Mouse (Mus musculus) limb, embryonic 13.5 days (tissue): ENCODE measurements around the gene Mmp14. TPM values are rescaled to one million over a fixed set of nuclear protein-coding genes. Genes with fewer than 3 reads are reported as not detected.

Experiments used
- ATAC-seq: fragments of 200-750 bp; cut with Nextera tagmentation; 2 replicates; pipeline ENCODE4 v1.8.0; 2017; ENCODE audit warnings: low read depth, moderate number of reproducible peaks, moderate TSS enrichment; ENCODE audit not compliant: low FRiP score
- H3K27ac ChIP-seq: fragments of 300-500 bp; sonication (generic); 2 replicates; pipeline ENCODE4 v1.5.1; 2015; ENCODE audit warnings: inconsistent platforms, mild to moderate bottlenecking, moderate library complexity
- H3K27me3 ChIP-seq: fragments of 300-500 bp; sonication (generic); 2 replicates; pipeline ENCODE4 v1.6.1; 2015; ENCODE audit warnings: mild to moderate bottlenecking, inconsistent platforms
- H3K36me3 ChIP-seq: fragments of 300-500 bp; sonication (generic); 2 replicates; pipeline ENCODE4 v1.6.1; 2015; ENCODE audit warnings: inconsistent platforms, mild to moderate bottlenecking, moderate library complexity
- H3K4me1 ChIP-seq: fragments of 300-500 bp; sonication (generic); 2 replicates; pipeline ENCODE4 v1.6.1; 2015; ENCODE audit warnings: inconsistent platforms
- H3K4me2 ChIP-seq: fragments of 300-500 bp; sonication (generic); replicated peaks from 2 replicates; pipeline ENCODE4 v1.6.1; 2015; ENCODE audit warnings: inconsistent platforms, mild to moderate bottlenecking, moderate library complexity
- H3K4me3 ChIP-seq: fragments of 300-500 bp; sonication (generic); 2 replicates; pipeline ENCODE4 v1.5.1; 2015; ENCODE audit warnings: moderate library complexity, mild to moderate bottlenecking, inconsistent platforms
- H3K9ac ChIP-seq: fragments of 300-500 bp; sonication (generic); 2 replicates; pipeline ENCODE4 v1.6.1; 2015; ENCODE audit warnings: mild to moderate bottlenecking, inconsistent platforms
- H3K9me3 ChIP-seq: fragments of 300-500 bp; sonication (generic); 2 replicates; pipeline ENCODE4 v1.6.1; 2016; ENCODE audit warnings: inconsistent platforms
- WGBS: fragments of 180-500 bp; shearing (Covaris S2); methylation state at CpG from one replicate; pipeline ENCODE4 v1.1.7; 2015; 5-methylcytosine and 5-hydroxymethylcytosine counted together
- polyA plus RNA-seq: library from polyadenylated mRNA; unstranded; fragments of >200 nt; fragmentation: Nextera tagmentation; extraction: Ambion mirVana; gene quantifications from 2 replicates; pipeline ENCODE4 v1.2.1, GENCODE M21; 2015

The Mmp14 gene
- polyA plus RNA-seq, result 198 and 204 TPM in 2 replicates

DNA sequence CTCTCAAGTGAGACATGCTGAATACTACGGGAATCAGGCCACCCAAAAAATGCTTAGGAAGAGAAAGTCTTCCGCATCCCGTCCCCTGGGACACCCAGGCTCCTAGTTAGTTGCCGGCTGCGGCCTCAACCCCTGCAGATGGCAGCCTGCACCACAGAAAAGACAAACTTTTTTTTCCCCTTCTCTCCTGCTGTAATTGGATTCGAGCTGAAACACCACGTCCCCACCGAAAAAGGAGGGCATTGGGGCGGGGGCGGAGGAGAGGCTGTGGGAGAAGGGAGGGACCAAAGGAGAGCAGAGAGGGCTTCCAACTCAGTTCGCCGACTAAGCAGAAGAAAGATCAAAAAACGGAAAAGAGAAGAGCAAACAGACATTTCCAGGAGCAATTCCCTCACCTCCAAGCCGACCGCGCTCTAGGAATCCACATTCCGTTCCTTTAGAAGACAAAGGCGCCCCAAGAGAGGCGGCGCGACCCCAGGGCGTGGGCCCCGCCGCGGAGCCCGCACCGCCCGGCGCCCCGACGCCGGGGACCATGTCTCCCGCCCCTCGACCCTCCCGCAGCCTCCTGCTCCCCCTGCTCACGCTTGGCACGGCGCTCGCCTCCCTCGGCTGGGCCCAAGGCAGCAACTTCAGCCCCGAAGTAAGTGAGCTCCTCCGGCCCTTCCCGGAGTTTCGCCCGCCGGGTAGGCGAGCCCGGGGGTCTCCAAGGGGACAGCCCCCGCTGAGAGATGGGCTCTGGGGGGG is at the start of gene Mmp14:
Gene Mmp14, plus strand, starts transcription at position 279 of the 744 bp plus-strand sequence.
- H3K9ac ChIP-seq, result peak within 1 kb of the TSS; percentile 99
- peaks cover 27% of the 10 kb centered on the region for H3K36me3 ChIP-seq
- no peaks in the 10 kb centered on the region for H3K9me3 ChIP-seq
- H3K4me3 ChIP-seq, result peak within 1 kb of the TSS; percentile 95
- WGBS, result under 1% methylated on average over 45 of the region's 49 CpGs
- H3K27me3 ChIP-seq, result no peaks in the 10 kb centered on the region
- peaks cover 56% of the 10 kb centered on the region for H3K4me1 ChIP-seq
- ATAC-seq, result peak; percentile 79
- peak within 1 kb of the TSS; percentile 98 for H3K27ac ChIP-seq
- H3K4me2 ChIP-seq, result peak within 1 kb of the TSS; percentile 96

DNA sequence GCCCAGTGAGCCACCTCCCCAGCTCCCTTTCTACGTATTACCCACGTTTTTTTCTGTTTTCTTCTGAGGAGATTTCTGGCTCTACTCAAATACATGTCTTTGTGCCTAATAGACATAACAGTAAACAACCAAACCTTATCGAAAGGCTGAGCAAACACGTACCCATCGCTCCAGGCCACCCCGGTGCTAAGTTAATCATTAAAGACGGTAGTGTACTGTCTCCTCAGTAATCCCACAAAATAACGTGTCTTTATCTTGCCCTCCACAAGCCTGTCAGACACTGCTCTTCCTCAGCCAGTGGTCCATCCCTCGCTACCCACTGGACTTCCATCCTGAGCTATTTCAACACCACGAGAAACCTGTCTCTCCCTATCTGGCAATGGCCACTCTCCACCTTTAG is 49.6 kb upstream of the Mmp14 start:
- H3K27me3 ChIP-seq, result no peaks in the 10 kb centered on the region
- no peak overlapping the region for H3K4me3 ChIP-seq
- no peak overlapping the region for H3K27ac ChIP-seq
- H3K36me3 ChIP-seq, result no peaks in the 10 kb centered on the region
- no peak overlapping the region for H3K4me2 ChIP-seq
- no peak for ATAC-seq
- H3K4me1 ChIP-seq, result peaks cover 6% of the 10 kb centered on the region; the same call in 1 of the 2 replicates
- H3K9ac ChIP-seq, result no peak overlapping the region
- 80% methylated on average over 10 of the region's 10 CpGs for WGBS
- no peaks in the 10 kb centered on the region for H3K9me3 ChIP-seq

DNA sequence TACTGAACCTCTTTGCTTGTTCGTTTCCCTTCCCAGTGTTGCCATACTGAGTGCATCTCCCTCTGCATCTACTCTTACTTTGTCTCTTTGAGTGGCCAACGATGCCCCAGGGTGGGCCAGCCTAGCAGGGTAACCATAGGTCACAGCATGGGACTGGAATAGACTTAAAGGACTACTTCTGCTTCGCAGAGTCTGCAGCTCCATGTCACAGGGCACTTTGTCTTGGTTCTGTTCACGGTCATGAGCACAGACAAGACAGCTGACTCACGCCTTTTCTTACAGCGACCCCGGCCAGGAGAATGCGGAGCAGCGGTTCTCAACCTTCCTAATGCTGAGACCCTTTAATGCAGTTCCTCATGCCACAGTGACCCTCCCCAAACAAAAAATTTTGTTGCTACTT is 48.8 kb upstream of the Mmp14 start:
- Histone ChIP-seq H3K9ac (no peak overlapping the region), H3K9me3 (no peaks in the 10 kb centered on the region), H3K4me2 (no peak overlapping the region), H3K36me3 (no peaks in the 10 kb centered on the region), H3K4me3 (no peak overlapping the region), H3K27me3 (no peaks in the 10 kb centered on the region), H3K4me1 (peaks cover 6% of the 10 kb centered on the region; the same call in 1 of the 2 replicates), H3K27ac (no peak overlapping the region)
- ATAC-seq, result no peak
- 84% methylated on average over 9 of the region's 9 CpGs for WGBS

DNA sequence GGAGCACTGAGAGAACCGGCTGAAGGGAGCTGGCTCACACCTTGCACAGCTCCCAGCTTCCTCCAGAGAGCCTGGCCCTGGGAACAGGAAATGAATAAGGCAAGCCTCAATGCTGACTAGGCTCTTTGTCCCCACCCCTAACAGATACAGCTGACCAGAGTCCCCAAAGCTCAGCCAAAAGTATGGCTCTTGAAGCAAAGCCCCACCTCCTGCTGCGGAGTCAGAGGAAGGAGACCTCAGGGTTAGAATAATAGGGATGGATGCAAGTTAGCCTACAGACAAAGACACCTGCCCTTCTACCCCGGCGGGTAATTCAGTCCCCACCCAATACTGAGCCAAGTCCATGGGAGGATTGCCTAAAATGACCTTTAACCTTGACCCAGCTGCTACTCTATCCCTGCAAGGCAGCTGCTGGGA is 48.0 kb upstream of the Mmp14 start:
- no peak overlapping the region for H3K4me3 ChIP-seq
- no peaks in the 10 kb centered on the region for H3K36me3 ChIP-seq
- no peak overlapping the region for H3K9ac ChIP-seq
- no peak overlapping the region for H3K4me2 ChIP-seq
- H3K27me3 ChIP-seq, result no peaks in the 10 kb centered on the region
- H3K27ac ChIP-seq, result no peak overlapping the region
- H3K4me1 ChIP-seq, result peaks cover 6% of the 10 kb centered on the region; the same call in 1 of the 2 replicates
- H3K9me3 ChIP-seq, result no peaks in the 10 kb centered on the region
- ATAC-seq, result no peak
- WGBS, result 58% methylated on average over 4 of the region's 4 CpGs

DNA sequence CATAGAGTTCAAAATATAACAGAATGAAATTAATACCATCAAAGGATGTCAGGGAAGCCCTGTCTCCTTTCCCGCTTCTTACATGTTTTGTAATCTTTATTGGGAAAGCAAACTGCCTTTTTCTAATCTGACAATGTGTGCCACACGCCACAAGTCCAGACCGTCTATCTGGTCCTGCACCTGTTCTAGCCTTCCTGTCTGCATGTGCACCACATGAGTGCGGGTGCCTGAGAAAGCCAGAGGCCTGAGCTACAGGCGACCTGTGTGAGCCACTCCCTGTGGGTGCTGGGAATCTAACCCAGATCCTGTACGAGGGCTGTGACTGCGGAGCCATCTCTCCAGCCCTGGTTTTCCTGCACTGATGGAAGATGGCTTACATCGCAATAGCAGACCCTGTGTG is 47.0 kb upstream of the Mmp14 start:
- Histone ChIP-seq H3K27me3 (no peaks in the 10 kb centered on the region), H3K4me3 (no peak overlapping the region), H3K4me1 (peaks cover 6% of the 10 kb centered on the region; the same call in 1 of the 2 replicates), H3K9me3 (no peaks in the 10 kb centered on the region), H3K4me2 (no peak overlapping the region), H3K9ac (no peak overlapping the region), H3K36me3 (no peaks in the 10 kb centered on the region), H3K27ac (no peak overlapping the region)
- WGBS, result 89% methylated on average over 8 of the region's 8 CpGs
- no peak for ATAC-seq

DNA sequence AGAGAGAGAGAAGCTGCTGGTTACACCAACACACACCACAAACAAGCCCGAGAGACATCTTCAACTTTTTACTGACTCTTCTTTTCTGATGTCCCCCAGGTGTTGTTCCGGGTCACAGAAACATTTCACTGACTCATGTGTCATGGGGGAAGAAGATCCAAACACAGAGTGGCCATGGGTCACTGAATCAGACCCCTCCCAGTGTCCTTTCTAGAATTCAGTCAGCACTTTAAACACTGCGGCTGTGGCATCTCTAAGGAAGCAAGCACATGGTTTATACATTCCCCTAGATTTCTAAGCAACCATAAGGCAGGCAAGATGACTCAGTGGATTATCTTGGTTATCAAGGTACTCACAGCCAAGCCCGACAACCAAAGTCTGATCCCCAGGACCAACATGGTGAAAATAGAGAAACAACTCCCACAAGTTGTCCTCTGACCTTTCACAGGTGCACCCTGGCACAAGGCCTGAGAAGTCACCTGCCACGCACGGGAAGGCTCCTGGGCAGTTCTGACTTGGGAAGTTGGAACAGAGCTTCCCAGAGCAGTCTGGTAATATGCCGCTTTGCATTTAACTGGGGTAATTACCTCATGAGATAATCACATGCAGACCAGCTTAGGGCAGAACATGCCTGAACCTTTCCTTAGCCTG is 45.3 kb upstream of the Mmp14 start:
- Histone ChIP-seq H3K9ac (no peak overlapping the region), H3K27ac (no peak overlapping the region), H3K36me3 (no peaks in the 10 kb centered on the region), H3K4me2 (no peak overlapping the region), H3K4me3 (no peak overlapping the region), H3K27me3 (no peaks in the 10 kb centered on the region), H3K9me3 (no peaks in the 10 kb centered on the region), H3K4me1 (peaks cover 6% of the 10 kb centered on the region; the same call in 1 of the 2 replicates)
- WGBS, result 76% methylated on average over 7 of the region's 7 CpGs
- no peak for ATAC-seq

GRCm38 (mm10) chr14:54387546-54387945 is 43.9 kb upstream of the Mmp14 start:
- Histone ChIP-seq H3K4me3 (no peak overlapping the region), H3K36me3 (no peaks in the 10 kb centered on the region), H3K9ac (no peak overlapping the region), H3K4me2 (no peak overlapping the region), H3K4me1 (peaks cover 6% of the 10 kb centered on the region; the same call in 1 of the 2 replicates), H3K9me3 (no peaks in the 10 kb centered on the region), H3K27me3 (no peaks in the 10 kb centered on the region), H3K27ac (no peak overlapping the region)
- WGBS, result 76% methylated on average over 6 of the region's 6 CpGs
- ATAC-seq, result no peak

GRCm38 (mm10) chr14:54390843-54391242 is 40.6 kb upstream of the Mmp14 start:
- 45% methylated on average over 6 of the region's 6 CpGs for WGBS
- no peak overlapping the region for H3K4me2 ChIP-seq

DNA sequence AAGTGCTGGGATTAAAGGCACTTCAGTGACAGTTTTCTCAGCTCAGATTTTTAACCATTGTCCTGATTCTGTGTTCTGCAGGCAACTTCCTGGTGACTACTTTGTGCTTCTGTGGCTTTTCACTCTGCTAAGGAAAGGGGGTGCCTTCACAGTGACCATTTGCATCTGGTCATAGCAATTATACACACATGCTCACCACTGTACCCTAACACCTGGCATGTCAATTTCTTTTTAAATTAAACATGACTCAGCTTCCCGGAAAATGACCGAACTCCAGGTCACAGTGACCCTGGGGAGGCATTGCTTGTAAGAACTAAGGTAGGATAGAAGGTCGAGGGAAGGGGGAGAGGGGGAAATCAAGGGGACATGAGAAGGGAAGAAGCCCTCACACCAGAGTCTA is 37.6 kb upstream of the Mmp14 start:
- WGBS, result 66% methylated on average over 3 of the region's 3 CpGs

More at GRCm38 (mm10) chr14:54390843-54391242, 40.6 kb upstream of the Mmp14 start:
- no peak overlapping the region for H3K9ac ChIP-seq
- H3K27me3 ChIP-seq, result no peaks in the 10 kb centered on the region
- no peak for ATAC-seq
- no peak overlapping the region for H3K4me3 ChIP-seq
- no peak overlapping the region for H3K27ac ChIP-seq
- H3K36me3 ChIP-seq, result no peaks in the 10 kb centered on the region
- H3K9me3 ChIP-seq, result no peaks in the 10 kb centered on the region
- no peaks in the 10 kb centered on the region for H3K4me1 ChIP-seq

DNA sequence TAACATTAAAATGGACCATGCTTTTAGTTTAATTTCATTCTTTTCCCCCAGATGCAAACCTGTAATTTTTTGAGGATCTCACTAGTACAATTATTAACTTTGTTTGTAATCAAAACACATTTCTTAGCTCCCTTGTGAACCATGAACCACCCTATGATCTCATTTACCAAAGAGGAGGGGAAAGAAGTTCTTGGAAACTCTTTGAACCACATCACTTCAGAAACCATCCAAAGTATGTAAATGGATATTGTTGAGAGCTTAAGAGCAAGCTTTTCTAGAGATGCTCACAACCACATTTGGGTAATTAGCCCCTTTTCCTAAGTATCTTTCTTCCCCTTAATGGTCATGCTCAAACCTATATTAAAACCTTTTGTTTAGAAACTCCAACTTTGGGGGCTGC is 37.1 kb upstream of the Mmp14 start:
- no peak for ATAC-seq
- Histone ChIP-seq H3K9me3 (no peaks in the 10 kb centered on the region), H3K4me2 (no peak overlapping the region), H3K4me3 (no peak overlapping the region), H3K9ac (no peak overlapping the region), H3K36me3 (no peaks in the 10 kb centered on the region), H3K27ac (no peak overlapping the region), H3K27me3 (no peaks in the 10 kb centered on the region), H3K4me1 (no peaks in the 10 kb centered on the region)

More for the DNA sequence above, 37.6 kb upstream of the Mmp14 start:
- Histone ChIP-seq H3K4me3 (no peak overlapping the region), H3K4me1 (no peaks in the 10 kb centered on the region), H3K9ac (no peak overlapping the region), H3K27me3 (no peaks in the 10 kb centered on the region), H3K36me3 (no peaks in the 10 kb centered on the region), H3K9me3 (no peaks in the 10 kb centered on the region), H3K27ac (no peak overlapping the region), H3K4me2 (no peak overlapping the region)
- ATAC-seq, result no peak

GRCm38 (mm10) chr14:54396685-54397084 is 34.7 kb upstream of the Mmp14 start:
- Histone ChIP-seq H3K4me2 (no peak overlapping the region), H3K27me3 (no peaks in the 10 kb centered on the region), H3K4me3 (no peak overlapping the region), H3K4me1 (0 out of 2 replicates have a peak, but pooled peaks cover 2% of the 10 kb centered on the region), H3K36me3 (no peaks in the 10 kb centered on the region), H3K9me3 (no peaks in the 10 kb centered on the region), H3K27ac (no peak overlapping the region), H3K9ac (no peak overlapping the region)
- no peak for ATAC-seq
- WGBS, result 77% methylated on average over 7 of the region's 7 CpGs

GRCm38 (mm10) chr14:54397872-54398527 is 33.4 kb upstream of the Mmp14 start:
- H3K27me3 ChIP-seq, result no peaks in the 10 kb centered on the region
- no peaks in the 10 kb centered on the region for H3K9me3 ChIP-seq
- no peak overlapping the region for H3K4me2 ChIP-seq
- no peaks in the 10 kb centered on the region for H3K36me3 ChIP-seq
- peaks cover 2% of the 10 kb centered on the region; the same call in 1 of the 2 replicates for H3K4me1 ChIP-seq
- no peak overlapping the region for H3K4me3 ChIP-seq
- no peak overlapping the region for H3K27ac ChIP-seq
- ATAC-seq, result no peak
- WGBS, result 56% methylated on average over 7 of the region's 7 CpGs
- H3K9ac ChIP-seq, result no peak overlapping the region
